Mouse (Mus musculus): Measurements from ENCODE around the gene Lrrc45. TPM values are rescaled to one million over a fixed set of nuclear protein-coding genes. Genes with fewer than 3 reads are reported as not detected.

The Lrrc45 gene
- total and polyA plus RNA-seq, 3 experiments = 11.7 to 31.3 (median 20.3) TPM

DNA sequence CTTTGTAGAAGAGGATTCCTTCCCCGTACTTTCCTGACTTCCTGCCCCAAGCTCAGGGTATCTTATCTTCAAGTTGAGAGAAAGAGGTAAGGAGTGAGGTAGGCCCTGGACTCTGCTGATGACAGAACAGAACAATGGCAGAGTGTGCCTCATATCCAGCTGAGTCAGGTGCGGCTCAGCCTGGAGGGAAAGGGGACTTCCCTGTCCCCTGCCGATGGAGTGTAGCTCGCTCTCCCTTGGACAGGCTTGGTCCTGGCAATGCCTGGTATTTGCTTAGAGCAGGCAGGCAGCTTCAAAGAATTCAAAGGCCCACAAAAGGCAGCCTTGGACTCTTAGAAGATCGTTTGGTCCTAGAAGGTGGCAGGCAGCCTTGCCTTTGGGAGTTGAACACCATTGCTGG lies 7.6 kb upstream of the Lrrc45 start:
- peaks cover 46 to 87% of the 10 kb centered on the region in 2 experiments for H3K36me3 ChIP-seq (replicated peaks in 1 of 2; ENCODE audit: control insufficient read depth in 1 of 2, insufficient read depth in 1 of 2, low read length in 1 of 2)
- H3K79me2 ChIP-seq (replicated peaks; ENCODE audit: control insufficient read depth, extremely low read depth, insufficient read depth, poor library complexity, severe bottlenecking) = no peaks in the 10 kb centered on the region
- no peak overlapping the region for H3K4me3 ChIP-seq (replicated peaks in 1 of 3; ENCODE audit: low read depth in 2 of 3, low read length in 2 of 3, poor library complexity in 1 of 3)
- H3K9ac ChIP-seq (ENCODE audit: insufficient read depth, low read depth) = no peak overlapping the region
- no peak overlapping the region for H3K4me2 ChIP-seq (ENCODE audit: insufficient read depth, low read depth, poor library complexity, severe bottlenecking)
- H3K9me3 ChIP-seq (replicated peaks; ENCODE audit: low read length) = no peaks in the 10 kb centered on the region
- in situ Hi-C loops (cut with MboI; ENCODE audit: low pct_ligation_motif_present, low pct_unique_long_range_greater_than_20kb, low sequenced_read_pairs) = no loop called here
- no peaks in the 10 kb centered on the region for H3K27me3 ChIP-seq (replicated peaks)
- no peak for DNase-seq (ENCODE audit: extremely low read depth)
- H3K4me1 ChIP-seq (ENCODE audit: control insufficient read depth in 1 of 2, insufficient read depth in 2 of 2) = peaks cover 14 to 33% of the 10 kb centered on the region in 2 experiments
- no peak for TF ChIP-seq ZKSCAN1 (IDR thresholded peaks at IDR 0.05; ENCODE audit: borderline replicate concordance, low read depth, low read length)
- no peak for TF ChIP-seq BHLHE40 (IDR thresholded peaks at IDR 0.05; ENCODE audit: low read depth, low read length)
- no peak for TF ChIP-seq MYC (IDR thresholded peaks at IDR 0.05; ENCODE audit: low read depth, low read length)
- TF ChIP-seq USF1 (IDR thresholded peaks at IDR 0.05; ENCODE audit: low read depth, low read length) = no peak
- TF ChIP-seq ZMIZ1 (IDR thresholded peaks at IDR 0.05; ENCODE audit: low read depth, low read length) = no peak
- no peak for TF ChIP-seq TCF12 (IDR thresholded peaks at IDR 0.05; ENCODE audit: low read depth, low read length)
- no peak overlapping the region for H3K27ac ChIP-seq (ENCODE audit: insufficient read depth, low read depth)
- dilution Hi-C loops (cut with MboI; ENCODE audit: extremely low pct_ligation_motif_present, extremely low pct_unique_long_range_greater_than_20kb, low sequenced_read_pairs) = no loop called here

GRCm38 (mm10) chr11:120707225-120707624 lies 6.5 kb upstream of the Lrrc45 start:
- no peak overlapping the region for H3K9ac ChIP-seq (ENCODE audit: insufficient read depth, low read depth)
- H3K79me2 ChIP-seq (replicated peaks; ENCODE audit: control insufficient read depth, extremely low read depth, insufficient read depth, poor library complexity, severe bottlenecking) = no peaks in the 10 kb centered on the region
- H3K9me3 ChIP-seq (replicated peaks; ENCODE audit: low read length) = no peaks in the 10 kb centered on the region
- TF ChIP-seq USF2 (conservative IDR thresholded peaks at IDR 0.05; ENCODE audit: low read depth, low read length) (no peak), UBTF (IDR thresholded peaks at IDR 0.05; ENCODE audit: low read depth, low read length) (no peak), HCFC1 (IDR thresholded peaks at IDR 0.05; ENCODE audit: low read depth, low read length) (no peak), RCOR1 (conservative IDR thresholded peaks at IDR 0.05; ENCODE audit: low read depth, low read length) (no peak), MAX (IDR thresholded peaks at IDR 0.05; ENCODE audit: low read length) (no peak), USF1 (IDR thresholded peaks at IDR 0.05; ENCODE audit: low read depth, low read length) (no peak), ETS1 (conservative IDR thresholded peaks at IDR 0.05; ENCODE audit: low read depth, low read length) (no peak), GABPA (IDR thresholded peaks at IDR 0.05; ENCODE audit: insufficient replicate concordance, low read depth, low read length) (no peak), KAT2A (IDR thresholded peaks at IDR 0.05; ENCODE audit: insufficient replicate concordance, low read length) (no peak), TBP (conservative IDR thresholded peaks at IDR 0.05; ENCODE audit: low read depth, low read length) (no peak), JUND (conservative IDR thresholded peaks at IDR 0.05; ENCODE audit: low read depth, low read length) (no peak), ZNF384 (IDR thresholded peaks at IDR 0.05; ENCODE audit: low read depth, low read length) (no peak)
- H3K4me1 ChIP-seq (ENCODE audit: control insufficient read depth in 1 of 2, insufficient read depth in 2 of 2) = peaks cover 14 to 35% of the 10 kb centered on the region in 2 experiments
- dilution Hi-C loops (cut with MboI; ENCODE audit: extremely low pct_ligation_motif_present, extremely low pct_unique_long_range_greater_than_20kb, low sequenced_read_pairs) = no loop called here
- in situ Hi-C loops (cut with MboI; ENCODE audit: low pct_ligation_motif_present, low pct_unique_long_range_greater_than_20kb, low sequenced_read_pairs) = no loop called here
- H3K36me3 ChIP-seq (replicated peaks in 1 of 2; ENCODE audit: control insufficient read depth in 1 of 2, insufficient read depth in 1 of 2, low read length in 1 of 2) = peaks cover 43 to 89% of the 10 kb centered on the region in 2 experiments
- H3K27ac ChIP-seq (ENCODE audit: insufficient read depth, low read depth) = no peak overlapping the region
- no peak overlapping the region for H3K4me3 ChIP-seq (replicated peaks in 1 of 3; ENCODE audit: low read depth in 2 of 3, low read length in 2 of 3, poor library complexity in 1 of 3)
- H3K4me2 ChIP-seq (ENCODE audit: insufficient read depth, low read depth, poor library complexity, severe bottlenecking) = no peak overlapping the region
- DNase-seq (ENCODE audit: extremely low read depth) = no peak
- no peaks in the 10 kb centered on the region for H3K27me3 ChIP-seq (replicated peaks)
